Mouse (Mus musculus): Measurements from ENCODE around the gene Gramd4.

GRCm38 (mm10) chr15:86050170-86050743, 7.2 kb upstream of the Gramd4 start:
- TF ChIP-seq POLR2AphosphoS2 (IDR thresholded peaks at IDR 0.05; ENCODE audit: low read depth, low read length), result no peak
- TF ChIP-seq POLR2A (IDR thresholded peaks at IDR 0.05; ENCODE audit: low read depth, low read length), result no peak
- no peak for TF ChIP-seq GABPA (IDR thresholded peaks at IDR 0.05; ENCODE audit: insufficient replicate concordance, low read depth, low read length)
- no peak for TF ChIP-seq CTCF (conservative IDR thresholded peaks at IDR 0.05 in 1 of 2, IDR thresholded peaks at IDR 0.05 in 1 of 2; ENCODE audit: low read depth in 2 of 2, low read length in 2 of 2)
